Mouse (Mus musculus) kidney, postnatal 36 days (tissue): ENCODE data around the gene Gabbr1.
"Not testable (repeated sequence)": the region's sequence is repeated elsewhere in the genome, so short reads cannot be mapped to it uniquely, and the experiment has no call there.

ENCODE experiments used
- DNase-seq, 2 experiments: peaks; one replicate each; pipeline ENCODE4 v3.0.0; 2021 to 2022; ENCODE audit warnings: mixed read lengths in 2 of 2

Gabbr1 gene

GRCm38 (mm10) chr17:37045611-37046311 lies at the start of gene Gabbr1:
Gene Gabbr1 (plus strand): TSS chr17:37045966.
- DNase-seq, result peak; percentile 83 to 90

DNA sequence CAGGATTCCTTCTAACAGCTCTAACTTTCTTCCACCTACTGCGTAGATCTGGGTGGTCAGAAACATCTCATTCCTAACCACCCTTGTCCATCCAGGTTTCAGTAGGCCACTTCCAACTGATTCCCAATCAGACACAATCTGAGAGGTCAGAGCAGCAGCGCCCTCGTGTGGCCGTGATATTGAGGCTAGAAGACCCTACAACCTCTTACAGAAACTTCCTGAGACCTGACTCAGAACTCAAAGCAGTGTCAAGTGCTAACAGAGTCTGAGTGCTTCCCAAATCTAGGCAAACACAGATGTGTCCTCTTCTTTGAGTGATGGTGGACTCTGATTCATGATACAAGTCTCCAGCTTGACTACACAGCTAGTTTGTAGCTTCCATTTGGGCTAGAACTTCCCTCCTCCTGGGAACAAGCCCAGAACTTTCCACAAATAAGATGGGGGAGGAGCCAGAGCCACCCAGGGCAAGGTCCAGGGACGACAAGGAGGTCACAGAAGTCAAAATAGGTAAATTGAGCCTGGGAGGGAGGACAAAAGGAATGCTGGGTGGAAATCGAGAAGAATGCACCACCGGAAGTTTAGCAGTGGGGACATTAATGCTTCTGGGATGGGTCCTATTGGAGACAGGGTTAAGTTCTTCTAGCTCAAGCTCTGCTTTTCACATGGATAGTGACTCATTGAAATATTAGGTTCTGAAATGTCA lies 48.6 kb upstream of the Gabbr1 start:
- DNase-seq, result peak; percentile 77 to 93

DNA sequence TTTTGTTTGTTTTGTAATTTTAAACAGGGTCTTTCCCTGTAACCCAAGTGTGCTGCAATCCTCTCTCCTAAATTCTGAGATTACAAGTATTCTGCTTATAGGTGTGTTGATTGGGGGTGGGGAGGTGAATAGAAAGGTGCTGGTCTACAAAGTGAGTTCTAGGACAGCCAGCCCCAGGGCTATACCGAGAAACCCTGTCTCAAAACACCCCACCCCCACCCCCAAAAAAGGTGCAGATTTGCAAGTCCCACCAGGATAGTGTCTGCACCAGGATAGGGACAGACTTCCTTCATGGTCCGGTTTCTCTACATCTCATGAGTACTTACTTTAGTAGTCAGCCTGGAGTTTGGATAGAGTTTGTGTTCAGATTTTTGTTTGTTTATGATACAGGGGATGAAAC lies 47.3 kb upstream of the Gabbr1 start:
- DNase-seq, result no peak

- DNase-seq, result no peak
These were observed 44.9 kb upstream of the Gabbr1 start, which contains the start of gene Zfp57 for GRCm38 (mm10) chr17:37000863-37001262. Gene Zfp57 (plus strand): TSS chr17:37001163.

DNA sequence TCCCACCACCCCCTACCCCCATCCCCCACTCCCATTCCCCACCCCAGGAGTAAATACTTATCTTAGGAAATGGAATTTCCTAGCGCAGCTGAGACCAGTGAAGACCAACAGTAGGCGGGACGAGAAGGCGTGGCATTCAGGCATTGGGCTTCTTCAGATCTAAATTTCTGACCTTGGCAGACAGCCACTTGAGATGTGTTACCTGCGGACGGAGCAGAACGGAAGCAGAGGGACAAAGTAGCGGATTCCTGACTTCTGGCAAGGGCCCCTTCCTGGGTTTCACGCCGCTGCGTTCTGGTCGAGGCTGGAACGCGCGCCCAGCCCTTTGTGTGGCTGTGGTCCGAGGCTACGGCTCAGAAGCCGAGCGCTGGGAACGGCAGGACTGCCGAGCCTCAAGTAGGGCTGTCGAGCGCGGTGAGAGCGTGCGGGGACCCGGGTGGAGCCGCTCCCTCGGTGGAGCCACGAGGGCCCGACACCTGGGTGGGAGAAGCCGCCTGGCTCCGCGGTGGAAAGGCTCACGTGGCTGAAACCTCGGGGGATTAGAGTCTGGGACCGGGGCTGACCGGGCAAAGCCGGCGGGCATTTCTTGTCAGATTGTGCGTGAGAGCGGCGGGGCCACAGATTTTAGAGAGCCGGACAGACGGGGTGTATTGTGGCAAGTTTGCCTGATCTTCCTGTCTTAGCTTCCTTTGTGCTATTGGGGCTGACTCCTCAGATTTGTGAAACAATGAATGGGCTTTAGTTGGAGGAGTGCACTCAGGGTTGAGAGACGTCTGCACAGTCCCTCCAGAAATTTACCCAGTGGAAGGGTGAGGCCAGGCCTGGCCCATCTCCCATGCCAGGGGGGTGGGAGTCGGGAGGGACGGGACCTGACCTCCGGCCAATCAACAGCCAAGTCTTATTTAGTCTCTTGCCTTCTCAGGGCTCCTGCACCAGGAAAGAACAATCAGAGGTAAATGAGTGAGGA lies 43.1 kb upstream of the Gabbr1 start:
- DNase-seq, result peak; percentile 71 to 76

- DNase-seq, result no peak
These were observed 42.4 kb upstream of the Gabbr1 start for GRCm38 (mm10) chr17:37003366-37003765.

GRCm38 (mm10) chr17:37008161-37008560 lies 37.6 kb upstream of the Gabbr1 start:
- peak in 1 of 2 experiments; percentile 8 for DNase-seq

DNA sequence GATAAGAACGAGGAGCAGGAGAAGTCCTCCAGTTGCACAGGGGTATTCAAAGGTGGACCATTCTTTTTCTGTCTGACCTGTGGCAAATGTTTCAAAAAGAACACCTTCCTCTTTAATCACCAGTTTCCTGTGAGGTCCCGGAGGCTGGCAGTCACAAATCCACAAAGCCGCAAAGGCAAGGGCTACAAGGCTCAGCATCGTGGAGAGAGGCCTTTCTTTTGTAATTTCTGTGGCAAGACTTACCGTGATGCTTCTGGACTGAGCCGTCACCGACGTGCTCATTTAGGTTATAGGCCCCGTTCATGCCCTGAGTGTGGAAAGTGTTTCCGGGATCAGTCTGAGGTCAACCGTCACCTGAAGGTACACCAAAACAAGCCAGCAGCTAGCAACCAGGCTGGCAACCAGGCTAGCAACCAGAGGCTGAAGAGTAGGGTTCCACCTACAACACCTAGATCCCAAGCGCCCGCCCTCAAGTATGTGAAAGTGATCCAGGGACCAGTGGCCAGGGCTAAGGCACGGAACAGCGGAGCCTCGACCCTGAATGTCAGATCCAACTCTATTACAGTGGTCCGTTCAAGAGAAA lies 36.2 kb upstream of the Gabbr1 start:
- no peak for DNase-seq

DNA sequence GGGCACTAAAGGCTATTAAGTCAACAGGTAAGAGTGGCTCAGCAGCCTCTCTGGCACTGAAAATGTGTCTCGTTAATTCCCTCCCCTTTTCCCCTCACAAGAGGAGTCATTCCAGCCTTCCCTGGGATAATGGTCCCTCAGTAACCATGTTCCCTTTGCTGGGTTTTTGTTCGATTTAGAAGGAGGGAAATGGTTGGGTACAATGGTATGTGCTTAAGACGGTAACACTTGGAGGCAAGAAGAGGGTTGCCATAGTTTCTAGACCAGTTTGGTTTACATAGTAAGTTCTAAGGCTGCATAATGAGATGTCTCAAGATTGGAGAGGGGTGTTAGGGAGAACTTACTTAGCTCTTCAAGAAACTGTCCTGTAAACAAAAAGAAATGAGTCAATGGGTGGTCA lies 34.0 kb upstream of the Gabbr1 start:
- DNase-seq, result no peak

GRCm38 (mm10) chr17:37012141-37012540 lies 33.6 kb upstream of the Gabbr1 start:
- no peak for DNase-seq

DNA sequence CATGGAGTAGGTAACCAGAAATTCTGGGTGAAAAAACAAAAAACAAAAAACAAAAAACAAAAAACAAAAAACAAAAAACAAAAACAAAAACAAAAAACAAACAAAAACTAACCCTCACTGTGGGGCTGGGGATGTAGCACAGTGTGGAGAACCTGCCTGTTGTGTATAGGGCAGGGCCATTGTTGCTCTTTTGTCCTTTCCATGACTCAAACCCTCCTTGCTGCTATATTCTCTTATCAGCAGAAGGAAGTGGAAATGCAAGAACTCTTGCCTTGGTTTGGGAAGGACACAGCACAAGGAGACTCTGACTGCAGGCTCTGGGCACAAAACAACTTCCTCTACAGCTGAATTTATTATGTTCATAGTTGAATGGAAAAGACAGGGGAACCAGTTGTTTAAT lies 29.4 kb upstream of the Gabbr1 start:
- DNase-seq, result no peak

- DNase-seq, result no peak
These were observed 27.4 kb upstream of the Gabbr1 start for GRCm38 (mm10) chr17:37018328-37018727.

DNA sequence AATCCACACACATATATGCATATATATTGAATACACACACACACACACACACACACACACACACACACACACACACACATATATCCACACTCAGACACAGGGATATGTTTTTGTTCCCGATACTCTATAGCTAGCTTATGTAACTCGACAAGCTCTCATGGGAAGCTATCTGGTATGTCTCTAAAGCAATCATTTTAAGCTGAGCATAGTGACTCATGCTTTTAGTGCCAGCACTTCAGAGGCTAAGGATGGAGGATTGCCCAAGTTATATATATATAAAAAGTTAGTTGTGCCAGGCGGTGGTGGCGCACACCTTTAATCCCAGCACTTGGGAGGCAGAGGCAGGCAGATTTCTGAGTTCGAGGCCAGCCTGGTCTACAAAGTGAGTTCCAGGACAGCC lies 26.5 kb upstream of the Gabbr1 start:
- DNase-seq, result not testable (repeated sequence)

DNA sequence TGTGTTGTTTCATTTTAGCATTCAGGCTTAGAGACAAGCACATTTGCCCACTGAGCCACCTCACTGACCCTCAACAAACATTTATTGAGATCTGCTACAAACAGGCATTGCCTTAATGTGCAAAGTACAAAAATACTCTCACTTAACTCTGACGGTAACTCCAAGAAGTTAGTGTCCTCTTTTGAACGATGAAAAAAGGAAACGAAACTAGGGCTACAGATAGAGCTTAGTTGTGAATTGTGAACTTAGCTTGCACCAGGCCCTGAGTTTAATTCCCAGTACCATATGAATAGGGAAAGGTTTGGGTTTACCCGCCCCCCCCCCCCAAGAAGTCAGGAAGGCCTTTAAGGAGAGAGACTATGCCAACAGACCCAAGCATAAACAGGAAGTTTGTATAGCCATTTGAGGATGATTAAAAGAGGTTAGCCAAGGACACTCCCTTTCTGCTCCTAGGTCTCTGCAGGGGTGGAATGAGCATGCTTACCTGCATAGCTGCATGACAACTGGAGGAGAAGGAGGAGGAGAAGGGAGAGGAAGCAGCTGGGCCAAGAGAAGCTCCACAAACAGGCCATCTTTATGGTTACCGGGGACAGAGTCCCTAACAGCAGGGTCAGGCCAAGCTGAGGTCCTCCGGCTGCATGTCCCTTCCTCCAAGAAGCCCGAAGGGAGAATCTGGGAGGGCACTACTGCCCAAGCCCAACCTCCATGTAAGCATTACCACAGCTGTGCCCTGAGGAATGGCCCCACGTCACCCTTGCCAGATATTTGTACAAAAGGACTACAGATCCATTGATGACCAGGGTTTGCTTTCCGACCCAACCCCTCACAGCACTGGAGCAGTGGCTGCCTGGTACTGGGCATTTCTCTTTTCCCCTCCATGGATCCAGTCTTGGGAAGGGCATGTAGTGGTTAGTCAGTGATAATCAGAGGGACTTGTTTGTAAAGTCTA lies 22.9 kb upstream of the Gabbr1 start, which contains the start of gene Mog:
Gene Mog (minus strand): TSS at position 771 of the 949 bp plus-strand sequence.
- DNase-seq, result no peak

DNA sequence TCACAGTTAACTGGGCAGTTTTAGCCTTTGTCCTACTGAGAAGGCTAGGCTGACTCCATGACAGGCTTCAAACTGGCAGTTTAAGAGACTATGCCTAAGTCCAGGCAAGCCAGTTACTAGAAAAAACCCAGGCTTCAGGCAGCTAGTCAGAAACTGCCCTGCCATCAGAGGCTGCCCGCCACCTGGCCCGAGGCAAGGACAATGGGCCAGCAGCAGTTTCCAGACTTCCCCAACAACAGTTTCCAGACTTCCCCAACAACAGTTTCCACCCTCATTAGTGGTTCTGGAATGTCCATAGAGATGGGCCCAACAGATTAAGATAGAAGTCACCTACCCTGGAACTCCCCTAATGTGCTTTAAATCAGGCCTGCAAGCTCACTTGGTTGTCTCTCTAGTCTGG lies 19.3 kb upstream of the Gabbr1 start:
- no peak for DNase-seq

DNA sequence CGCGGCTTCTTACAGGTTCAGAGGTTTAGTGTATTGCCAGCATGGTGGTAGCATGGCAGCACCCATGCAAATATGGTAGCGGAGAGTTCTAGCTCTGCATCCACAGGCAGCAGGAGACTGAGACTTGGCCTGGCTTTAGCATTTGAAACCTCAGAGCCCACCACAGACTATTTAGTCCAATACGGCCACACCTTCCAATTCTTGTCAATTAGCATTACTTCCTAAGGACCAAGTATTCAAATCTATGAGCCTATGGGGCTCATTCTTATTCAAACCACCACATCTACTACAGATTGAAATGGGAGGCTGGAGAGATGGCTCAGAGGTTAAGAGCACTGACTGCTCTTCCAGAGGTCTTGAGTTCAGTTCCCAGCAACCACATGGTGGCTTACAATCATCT lies 18.3 kb upstream of the Gabbr1 start:
- no peak for DNase-seq

- no peak for DNase-seq
These were observed 17.6 kb upstream of the Gabbr1 start for GRCm38 (mm10) chr17:37028212-37028611.

GRCm38 (mm10) chr17:37028683-37029120 lies 17.1 kb upstream of the Gabbr1 start:
- peak; percentile 90 to 93 for DNase-seq

DNA sequence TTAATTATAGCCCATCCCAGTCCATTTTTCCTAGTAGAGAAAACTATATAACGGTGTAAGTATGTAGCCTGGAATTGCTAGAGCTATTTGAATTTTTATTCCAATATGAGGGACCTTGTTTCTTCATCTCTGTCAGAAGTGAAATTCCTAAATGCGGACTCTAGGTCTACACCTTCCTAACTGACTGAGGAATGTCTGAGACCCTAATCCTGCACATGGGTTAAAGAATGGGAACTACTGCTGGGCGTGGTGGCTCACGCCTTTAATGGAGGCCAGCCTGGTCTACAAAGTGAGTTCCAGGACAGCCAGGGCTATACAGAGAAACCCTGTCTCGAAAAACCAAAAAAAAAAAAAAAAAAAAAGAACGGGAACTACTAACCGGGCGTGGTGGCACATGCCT lies 16.6 kb upstream of the Gabbr1 start:
- no peak for DNase-seq

DNA sequence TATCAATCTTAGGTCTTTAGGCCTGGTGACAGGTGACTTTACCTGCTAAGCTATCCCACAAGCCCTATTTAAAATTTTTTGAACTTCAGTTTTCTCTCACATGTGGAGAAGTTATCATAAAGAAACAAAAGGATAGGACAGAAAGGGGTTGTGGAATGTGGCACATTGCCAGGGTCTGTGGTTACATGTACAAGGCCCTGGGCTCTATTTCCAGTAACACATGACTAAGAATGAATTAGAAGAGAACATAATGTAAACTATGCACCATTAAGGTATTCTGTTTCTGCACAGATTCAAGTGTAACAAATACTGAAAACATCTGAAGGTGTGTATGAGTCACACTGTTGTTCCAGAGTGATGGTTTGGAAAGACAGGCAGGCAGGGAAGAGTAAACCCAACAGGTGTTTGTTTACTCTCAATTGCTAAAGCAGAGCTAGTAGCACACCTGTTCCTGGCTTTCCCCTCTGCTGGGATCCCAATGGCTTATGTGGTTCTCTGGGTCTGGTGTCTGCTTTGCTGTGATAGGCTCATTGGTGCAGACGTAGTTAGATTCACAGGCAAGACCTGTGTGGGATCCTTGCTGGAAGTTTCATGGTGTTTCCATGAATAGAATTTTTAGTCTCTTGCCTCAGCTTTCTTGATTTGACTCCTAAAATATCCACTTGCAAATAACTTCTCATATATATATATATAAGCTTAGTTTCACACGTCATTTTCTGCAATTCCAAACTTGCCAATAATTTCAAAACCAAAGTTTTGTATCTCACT lies 6.5 kb upstream of the Gabbr1 start:
- DNase-seq, result no peak
